Mouse (Mus musculus): ENCODE measurements around the gene Serpinb1c. TPM values are rescaled to one million over a fixed set of nuclear protein-coding genes. Genes with fewer than 3 reads are reported as not detected.
"Not testable (repeated sequence)": the region's sequence is repeated elsewhere in the genome, so short reads cannot be mapped to it uniquely, and the experiment has no call there.

Gene Serpinb1c
- polyA plus RNA-seq, 1 experiment: not detected

DNA sequence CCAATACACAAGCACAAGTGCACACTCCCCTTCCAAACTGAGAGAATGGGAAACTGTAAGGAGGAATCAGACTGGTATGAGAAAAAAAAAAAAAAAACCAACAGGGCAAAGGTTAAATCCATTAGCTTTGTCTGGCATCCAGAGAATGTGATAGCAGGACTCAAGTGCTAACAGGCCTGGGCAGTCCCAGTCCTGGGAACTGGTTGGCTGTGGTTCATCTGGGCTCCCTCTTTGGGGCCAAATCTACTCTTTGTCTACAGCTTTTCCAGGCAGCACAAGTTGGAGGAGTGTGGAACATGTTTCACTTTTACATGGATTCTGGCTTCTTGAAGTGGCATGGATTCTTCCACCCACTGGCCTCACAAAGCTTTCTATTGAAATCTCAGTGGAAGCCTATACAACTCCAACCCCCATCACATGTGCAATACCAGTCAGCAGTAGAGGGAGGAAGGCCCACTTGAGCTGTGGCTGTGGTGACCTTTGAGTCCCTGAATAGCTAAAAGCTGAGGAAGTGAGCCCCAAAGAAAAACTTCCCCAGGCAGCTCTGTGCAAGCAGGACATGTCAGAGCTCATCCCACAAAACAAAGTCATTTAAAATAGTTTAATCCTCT, 14.9 kb upstream of the Serpinb1c start:
- peak overlapping the region; percentile 88 for H3K27ac ChIP-seq (ENCODE audit: insufficient read depth, low read length)
- no peak overlapping the region for H3K4me3 ChIP-seq (ENCODE audit: insufficient read depth, low read length)
- H3K4me1 ChIP-seq (ENCODE audit: control insufficient read depth, insufficient read depth, low read length): peaks cover 8% of the 10 kb centered on the region; the same call in 1 of the 2 replicates
- TF ChIP-seq CTCF (IDR thresholded peaks at IDR 0.05; ENCODE audit: borderline replicate concordance, insufficient read depth, low read length) (no peak), POLR2A (IDR thresholded peaks at IDR 0.05; ENCODE audit: low read depth, low read length) (no peak)

DNA sequence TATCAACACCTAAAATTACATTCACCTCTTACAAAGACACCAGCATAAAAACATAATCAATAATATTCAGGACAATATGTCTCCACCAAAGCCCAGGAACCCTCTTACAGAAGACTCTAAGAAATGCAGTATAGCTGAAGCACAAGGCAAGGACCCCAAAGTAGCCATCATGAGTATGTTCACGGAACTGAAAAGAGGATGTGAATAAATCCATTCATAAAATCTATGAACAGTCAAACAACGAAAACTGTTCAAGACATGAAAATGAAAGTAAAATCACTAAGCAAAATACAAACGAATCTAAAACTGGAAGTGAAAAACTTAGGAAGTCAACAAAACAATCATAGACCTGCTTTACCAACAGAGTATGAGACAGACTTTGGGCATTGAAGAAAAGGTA, 10.2 kb upstream of the Serpinb1c start:
- H3K4me1 ChIP-seq (ENCODE audit: control insufficient read depth, insufficient read depth, low read length): peaks cover 8% of the 10 kb centered on the region; the same call in 1 of the 2 replicates
- TF ChIP-seq POLR2A (IDR thresholded peaks at IDR 0.05; ENCODE audit: low read depth, low read length) (no peak), CTCF (IDR thresholded peaks at IDR 0.05; ENCODE audit: borderline replicate concordance, insufficient read depth, low read length) (no peak)

DNA sequence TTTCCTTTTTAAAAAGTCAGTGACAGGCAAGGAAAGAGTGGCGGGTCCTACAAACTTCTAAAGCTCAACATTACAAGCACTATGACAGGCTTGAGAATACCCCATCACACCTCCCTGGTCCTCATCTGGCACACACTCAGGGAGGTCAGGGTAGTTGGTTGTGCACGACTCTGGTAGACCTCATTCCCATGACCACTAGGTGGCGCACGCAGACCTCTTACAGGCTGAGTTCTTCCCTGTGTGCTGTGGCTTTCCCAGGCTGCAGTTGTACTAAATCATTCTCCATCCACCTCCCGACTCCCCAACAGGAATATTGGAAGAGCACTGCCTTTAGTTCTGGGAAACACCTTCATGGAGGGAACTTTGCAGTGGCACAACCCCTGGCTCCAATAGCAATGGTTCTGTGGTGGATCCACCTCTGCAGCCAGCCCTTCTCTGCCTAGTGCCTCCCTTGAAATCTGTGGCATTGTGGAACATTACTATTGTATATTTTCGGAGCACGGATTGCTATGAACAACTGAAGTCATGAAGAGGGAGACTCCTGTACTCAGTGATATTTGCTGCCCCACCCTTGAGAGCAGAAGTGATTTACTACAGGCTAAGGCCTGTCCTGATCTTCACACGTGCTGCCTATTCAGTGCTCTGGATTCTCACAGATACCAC, 5.3 kb upstream of the Serpinb1c start:
- H3K4me3 ChIP-seq (ENCODE audit: insufficient read depth, low read length): no peak overlapping the region
- peak; percentile 98 for TF ChIP-seq CTCF (IDR thresholded peaks at IDR 0.05; ENCODE audit: borderline replicate concordance, insufficient read depth, low read length)
- no peak for TF ChIP-seq POLR2A (IDR thresholded peaks at IDR 0.05; ENCODE audit: low read depth, low read length)
- H3K4me1 ChIP-seq (ENCODE audit: control insufficient read depth, insufficient read depth, low read length): no peaks in the 10 kb centered on the region
- no peak overlapping the region for H3K27ac ChIP-seq (ENCODE audit: insufficient read depth, low read length)

More for the DNA sequence above, 10.2 kb upstream of the Serpinb1c start:
- Histone ChIP-seq H3K27ac (ENCODE audit: insufficient read depth, low read length) (no peak overlapping the region), H3K4me3 (ENCODE audit: insufficient read depth, low read length) (no peak overlapping the region)

DNA sequence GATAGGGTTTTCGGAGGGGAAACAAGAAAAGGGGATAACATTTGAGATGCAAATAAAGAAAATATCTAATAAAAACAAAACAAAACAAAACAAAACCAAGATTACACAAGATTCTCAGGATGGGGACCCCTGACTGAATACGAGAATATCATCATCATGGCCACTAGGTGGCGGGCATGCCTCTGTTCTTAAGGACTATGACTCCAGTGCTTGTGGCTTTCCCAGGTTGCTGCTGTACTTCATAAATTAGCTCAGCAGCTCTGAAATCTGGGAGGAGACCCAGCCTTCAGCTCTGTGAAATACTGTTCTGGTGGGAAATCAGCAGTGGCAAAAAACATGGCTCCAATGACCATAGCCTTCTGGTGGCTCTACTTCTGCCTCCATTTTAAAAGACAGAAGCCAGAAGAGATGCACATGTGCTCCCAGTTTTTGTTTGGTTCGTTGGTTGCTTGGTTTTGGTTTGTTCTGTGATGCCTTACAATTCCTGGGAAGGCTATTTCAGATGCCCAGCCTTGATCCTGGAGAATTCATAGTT, 4.5 kb upstream of the Serpinb1c start:
- Histone ChIP-seq H3K4me3 (ENCODE audit: insufficient read depth, low read length) (no peak overlapping the region), H3K27ac (ENCODE audit: insufficient read depth, low read length) (no peak overlapping the region), H3K4me1 (ENCODE audit: control insufficient read depth, insufficient read depth, low read length) (no peaks in the 10 kb centered on the region)
- TF ChIP-seq POLR2A (IDR thresholded peaks at IDR 0.05; ENCODE audit: low read depth, low read length): no peak
- peak; percentile 38; the same call in 1 of the 2 replicates for TF ChIP-seq CTCF (IDR thresholded peaks at IDR 0.05; ENCODE audit: borderline replicate concordance, insufficient read depth, low read length)

DNA sequence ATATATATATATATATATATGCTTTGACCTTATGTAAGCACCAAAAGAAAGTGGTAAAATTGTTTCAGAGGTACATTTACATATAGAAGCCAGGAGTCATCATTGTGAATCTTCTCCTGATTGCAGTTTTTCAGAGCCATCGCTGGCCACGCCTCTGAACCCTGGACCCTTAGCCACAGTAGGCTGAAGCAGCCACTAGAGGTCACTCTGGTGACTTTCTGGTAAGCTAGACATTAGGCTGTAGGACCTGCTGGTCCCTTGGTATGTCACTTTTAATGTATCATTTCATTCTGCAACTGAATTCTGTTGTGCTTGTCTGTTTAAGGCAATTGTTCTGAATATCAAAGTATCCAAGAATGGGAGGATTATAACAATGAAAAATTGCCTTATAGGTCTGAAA, 2.6 kb upstream of the Serpinb1c start:
- no peak overlapping the region for H3K27ac ChIP-seq (ENCODE audit: insufficient read depth, low read length)
- TF ChIP-seq POLR2A (IDR thresholded peaks at IDR 0.05; ENCODE audit: low read depth, low read length) (no peak), CTCF (IDR thresholded peaks at IDR 0.05; ENCODE audit: borderline replicate concordance, insufficient read depth, low read length) (peak; percentile 55; the same call in 1 of the 2 replicates)
- 0 out of 2 replicates have a peak, but pooled peaks cover 5% of the 10 kb centered on the region for H3K4me1 ChIP-seq (ENCODE audit: control insufficient read depth, insufficient read depth, low read length)
- H3K4me3 ChIP-seq (ENCODE audit: insufficient read depth, low read length): no peak overlapping the region

DNA sequence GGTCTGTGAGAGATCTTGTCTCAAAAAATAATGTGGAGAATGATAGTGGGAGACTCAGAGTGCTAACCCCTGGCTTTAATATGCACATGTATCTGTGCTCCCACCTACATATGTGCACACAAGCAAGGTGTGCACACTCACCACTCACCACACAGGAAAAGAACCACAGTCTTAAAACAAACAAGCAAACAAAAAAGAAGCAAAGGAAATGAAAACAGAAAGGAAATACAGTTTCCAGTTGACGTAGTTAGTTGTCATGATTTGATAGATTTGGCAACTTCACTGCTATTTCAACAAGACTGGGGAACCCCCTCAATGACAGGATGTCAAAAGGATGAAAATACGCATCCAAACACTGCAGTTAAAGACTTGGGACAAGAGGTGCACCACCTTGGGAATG, 1.1 kb upstream of the Serpinb1c start:
- H3K4me1 ChIP-seq (ENCODE audit: control insufficient read depth, insufficient read depth, low read length); H3K27ac ChIP-seq (ENCODE audit: insufficient read depth, low read length); H3K4me3 ChIP-seq (ENCODE audit: insufficient read depth, low read length): not testable (repeated sequence)

DNA sequence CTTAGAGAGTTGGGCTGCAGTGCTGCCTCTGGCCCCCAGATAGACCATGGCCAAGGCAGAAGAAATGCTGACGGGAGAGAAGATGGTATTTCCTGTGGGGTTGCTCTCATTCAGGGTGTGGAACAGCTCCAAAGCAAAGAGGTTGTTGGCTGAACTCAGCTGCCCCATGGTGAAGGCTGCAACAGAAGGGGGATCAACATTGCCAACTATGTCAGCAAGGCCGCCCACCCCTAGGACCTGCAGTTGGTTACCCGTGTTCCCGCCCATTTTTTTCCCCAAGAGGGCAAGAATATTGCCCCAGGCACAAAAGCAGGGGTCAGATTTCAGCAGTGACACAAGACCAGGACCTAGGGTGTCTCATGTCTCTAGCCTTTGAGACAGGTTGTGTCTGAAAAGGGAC, 1.1 kb downstream of the Serpinb1c start:
- TF ChIP-seq POLR2A (IDR thresholded peaks at IDR 0.05; ENCODE audit: low read depth, low read length) (no peak), CTCF (IDR thresholded peaks at IDR 0.05; ENCODE audit: borderline replicate concordance, insufficient read depth, low read length) (no peak)
- no peak overlapping the region for H3K27ac ChIP-seq (ENCODE audit: insufficient read depth, low read length)
- H3K4me1 ChIP-seq (ENCODE audit: control insufficient read depth, insufficient read depth, low read length): 0 out of 2 replicates have a peak, but pooled peaks cover 5% of the 10 kb centered on the region
- H3K4me3 ChIP-seq (ENCODE audit: insufficient read depth, low read length): no peak overlapping the region

DNA sequence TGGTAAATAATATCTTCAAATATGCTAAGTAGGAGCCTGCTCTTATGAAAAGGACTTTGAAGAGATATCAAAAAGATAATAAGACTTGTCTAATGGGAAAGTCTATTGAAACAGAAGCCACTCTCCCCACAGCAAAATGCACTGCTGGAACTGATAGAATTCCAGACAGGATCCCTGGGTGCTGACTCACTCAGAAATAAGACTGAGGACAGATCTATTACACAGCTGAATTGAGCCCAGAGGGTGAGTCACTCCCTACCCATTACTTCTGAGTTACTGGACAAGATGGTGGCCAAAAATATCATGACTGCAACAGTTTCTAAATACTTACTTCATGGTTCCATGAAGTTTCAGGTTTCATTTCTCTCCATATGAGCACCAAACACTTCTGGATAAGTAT, 13.3 kb downstream of the Serpinb1c start:
- TF ChIP-seq POLR2A (IDR thresholded peaks at IDR 0.05; ENCODE audit: low read depth, low read length): no peak
- no peak for TF ChIP-seq CTCF (IDR thresholded peaks at IDR 0.05; ENCODE audit: borderline replicate concordance, insufficient read depth, low read length)

DNA sequence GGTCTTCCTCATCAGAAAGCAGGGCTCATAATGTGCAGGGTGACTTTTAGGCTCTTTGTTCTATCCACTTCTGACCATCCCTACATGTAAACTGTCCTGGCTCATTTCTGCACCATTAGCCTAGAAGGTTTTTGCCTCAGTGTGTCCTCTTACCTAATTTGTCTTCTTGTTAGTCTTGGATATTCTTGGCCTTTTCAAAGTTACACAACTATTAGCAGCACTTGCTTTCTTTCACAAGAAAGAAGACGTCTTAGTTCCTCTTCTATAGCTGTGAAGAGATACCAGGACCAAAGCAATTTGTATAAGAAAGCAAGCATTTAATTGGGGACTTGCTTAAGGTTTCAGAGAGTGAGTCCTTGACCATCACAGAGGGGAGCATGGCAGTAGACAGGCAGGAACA, 24.1 kb downstream of the Serpinb1c start:
- TF ChIP-seq POLR2A (IDR thresholded peaks at IDR 0.05; ENCODE audit: low read depth, low read length) (no peak), CTCF (IDR thresholded peaks at IDR 0.05; ENCODE audit: borderline replicate concordance, insufficient read depth, low read length) (no peak)
- no peaks in the 10 kb centered on the region for H3K4me1 ChIP-seq (ENCODE audit: control insufficient read depth, insufficient read depth, low read length)

More for the DNA sequence above, 13.3 kb downstream of the Serpinb1c start:
- no peak overlapping the region for H3K4me3 ChIP-seq (ENCODE audit: insufficient read depth, low read length)
- peaks cover 5% of the 10 kb centered on the region for H3K4me1 ChIP-seq (ENCODE audit: control insufficient read depth, insufficient read depth, low read length)
- no peak overlapping the region; the same call in 1 of the 2 replicates for H3K27ac ChIP-seq (ENCODE audit: insufficient read depth, low read length)

DNA sequence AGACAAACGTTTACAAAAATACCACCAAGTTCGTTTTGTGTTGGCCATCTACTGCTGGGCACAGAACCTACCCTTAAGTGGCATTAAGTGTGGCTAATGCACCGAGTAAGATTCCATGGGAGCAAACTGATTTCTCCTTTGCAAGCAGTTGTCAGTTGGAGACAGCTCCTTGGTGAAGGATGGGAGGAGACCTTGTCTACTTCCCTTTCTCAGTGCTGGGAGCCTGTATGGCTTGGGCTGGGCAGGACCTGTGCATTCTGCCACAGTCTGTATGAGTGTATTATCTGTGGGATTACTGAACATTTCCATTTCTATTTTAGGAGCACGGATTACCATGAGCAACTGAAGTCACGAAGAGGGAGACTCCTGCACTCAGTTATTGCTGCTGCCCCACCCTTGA, 29.2 kb downstream of the Serpinb1c start:
- Histone ChIP-seq H3K4me1 (ENCODE audit: control insufficient read depth, insufficient read depth, low read length) (no peaks in the 10 kb centered on the region), H3K27ac (ENCODE audit: insufficient read depth, low read length) (no peak overlapping the region), H3K4me3 (ENCODE audit: insufficient read depth, low read length) (no peak overlapping the region)
- TF ChIP-seq CTCF (IDR thresholded peaks at IDR 0.05; ENCODE audit: borderline replicate concordance, insufficient read depth, low read length): no peak
- no peak for TF ChIP-seq POLR2A (IDR thresholded peaks at IDR 0.05; ENCODE audit: low read depth, low read length)

More for the DNA sequence above, 24.1 kb downstream of the Serpinb1c start:
- Histone ChIP-seq H3K4me3 (ENCODE audit: insufficient read depth, low read length) (no peak overlapping the region), H3K27ac (ENCODE audit: insufficient read depth, low read length) (no peak overlapping the region)

DNA sequence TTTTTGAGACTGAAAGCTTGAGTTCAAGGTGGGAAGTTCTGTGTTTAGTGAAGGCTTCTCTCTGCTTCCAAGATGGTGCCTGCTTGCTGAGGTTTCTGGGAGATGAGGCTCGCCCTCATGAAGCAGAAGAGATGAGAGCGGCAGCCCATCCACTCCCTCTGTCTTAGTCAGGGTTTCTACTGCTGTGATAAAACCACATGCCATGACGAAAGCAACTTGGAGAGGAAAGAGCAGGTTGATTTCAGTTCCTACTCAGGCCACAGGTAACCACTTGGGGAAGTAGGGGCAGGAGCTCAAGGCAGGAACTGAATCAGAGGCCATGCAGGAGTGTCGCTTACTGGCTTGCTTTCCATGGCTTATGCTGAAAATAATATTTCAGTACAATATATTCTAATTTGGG, 29.8 kb downstream of the Serpinb1c start:
- H3K27ac ChIP-seq (ENCODE audit: insufficient read depth, low read length); H3K4me1 ChIP-seq (ENCODE audit: control insufficient read depth, insufficient read depth, low read length); H3K4me3 ChIP-seq (ENCODE audit: insufficient read depth, low read length): not testable (repeated sequence)
